Mouse (Mus musculus) limb, embryonic 12.5 days (tissue): ENCODE data around the gene Dync1i1. TPM values are rescaled to one million over a fixed set of nuclear protein-coding genes. Genes with fewer than 3 reads are reported as not detected.

Source experiments
- ATAC-seq: fragments of 200-750 bp; cut with Nextera tagmentation; 2 replicates; pipeline ENCODE4 v1.8.0; 2017; ENCODE audit warnings: low read depth, moderate TSS enrichment; ENCODE audit not compliant: insufficient number of reproducible peaks, insufficient read depth, low FRiP score, low TSS enrichment
- H3K27ac ChIP-seq: fragments of 300-500 bp; sonication (generic); 2 replicates; pipeline ENCODE4 v1.5.1; 2016; ENCODE audit warnings: mild to moderate bottlenecking, moderate library complexity
- H3K27me3 ChIP-seq: fragments of 300-500 bp; sonication (generic); 2 replicates; pipeline ENCODE4 v1.6.1; 2016; ENCODE audit warnings: mild to moderate bottlenecking, moderate library complexity
- H3K36me3 ChIP-seq: fragments of 300-500 bp; sonication (generic); 2 replicates; pipeline ENCODE4 v1.6.1; 2016; ENCODE audit warnings: mild to moderate bottlenecking, moderate library complexity
- H3K4me1 ChIP-seq: fragments of 300-500 bp; sonication (generic); replicated peaks from 2 replicates; pipeline ENCODE4 v1.6.1; 2016
- H3K4me2 ChIP-seq: fragments of 300-500 bp; sonication (generic); 2 replicates; pipeline ENCODE4 v1.6.1; 2016; ENCODE audit warnings: mild to moderate bottlenecking, moderate library complexity
- H3K4me3 ChIP-seq: fragments of 300-500 bp; sonication (generic); replicated peaks from 2 replicates; pipeline ENCODE4 v1.5.1; 2016; ENCODE audit warnings: mild to moderate bottlenecking
- H3K9ac ChIP-seq: fragments of 300-500 bp; sonication (generic); replicated peaks from 2 replicates; pipeline ENCODE4 v1.6.1; 2016; ENCODE audit warnings: mild to moderate bottlenecking, moderate library complexity
- H3K9me3 ChIP-seq: fragments of 300-500 bp; sonication (generic); 2 replicates; pipeline ENCODE4 v1.6.1; 2016; ENCODE audit warnings: mild to moderate bottlenecking, moderate library complexity
- WGBS: fragments of 180-500 bp; shearing (Covaris S2); methylation state at CpG from one replicate; pipeline ENCODE4 v1.1.7; 2016; 5-methylcytosine and 5-hydroxymethylcytosine counted together
- polyA plus RNA-seq: library from polyadenylated mRNA; unstranded; fragments of >200 nt; fragmentation: Nextera tagmentation; extraction: Ambion mirVana; gene quantifications from 2 replicates; pipeline ENCODE4 v1.2.1, GENCODE M21; 2016

Dync1i1 gene
- polyA plus RNA-seq, 1 experiment from 2014 or later = 10.9 TPM

GRCm38 (mm10) chr6:5969613-5970012, 244.2 kb downstream of the Dync1i1 start:
- WGBS = 79% methylated on average over 8 of the region's 8 CpGs

GRCm38 (mm10) chr6:5976241-5976640, 250.8 kb downstream of the Dync1i1 start:
- H3K4me1 ChIP-seq = peaks cover 12% of the 10 kb centered on the region
- H3K36me3 ChIP-seq = no peaks in the 10 kb centered on the region
- WGBS = 58% methylated on average over 4 of the region's 4 CpGs
- no peak overlapping the region for H3K4me2 ChIP-seq
- no peak overlapping the region for H3K4me3 ChIP-seq
- H3K9me3 ChIP-seq = no peaks in the 10 kb centered on the region
- ATAC-seq = no peak
- no peak overlapping the region for H3K9ac ChIP-seq
- H3K27me3 ChIP-seq = no peaks in the 10 kb centered on the region
- no peak overlapping the region; the same call in 1 of the 2 replicates for H3K27ac ChIP-seq

More at GRCm38 (mm10) chr6:5969613-5970012, 244.2 kb downstream of the Dync1i1 start:
- H3K9me3 ChIP-seq = no peaks in the 10 kb centered on the region
- H3K36me3 ChIP-seq = no peaks in the 10 kb centered on the region
- H3K9ac ChIP-seq = no peak overlapping the region
- no peak overlapping the region for H3K4me3 ChIP-seq
- no peak overlapping the region for H3K4me2 ChIP-seq
- no peaks in the 10 kb centered on the region; the same call in 1 of the 2 replicates for H3K27me3 ChIP-seq
- ATAC-seq = no peak; the same call in 1 of the 2 replicates
- H3K4me1 ChIP-seq = peaks cover 21% of the 10 kb centered on the region
- no peak overlapping the region for H3K27ac ChIP-seq

- no peaks in the 10 kb centered on the region for H3K27me3 ChIP-seq
- WGBS = 56% methylated on average over 15 of the region's 15 CpGs
- H3K27ac ChIP-seq = peak overlapping the region; percentile 23; the same call in 1 of the 2 replicates
- ATAC-seq = no peak
- no peaks in the 10 kb centered on the region for H3K36me3 ChIP-seq
- H3K4me1 ChIP-seq = peaks cover 12% of the 10 kb centered on the region
- H3K9ac ChIP-seq = no peak overlapping the region
- no peak overlapping the region for H3K4me3 ChIP-seq
- no peaks in the 10 kb centered on the region for H3K9me3 ChIP-seq
- H3K4me2 ChIP-seq = no peak overlapping the region
These were observed 251.9 kb downstream of the Dync1i1 start for GRCm38 (mm10) chr6:5977238-5977920.

GRCm38 (mm10) chr6:5991243-5991642, 265.8 kb downstream of the Dync1i1 start:
- peaks cover 31% of the 10 kb centered on the region for H3K4me1 ChIP-seq
- WGBS = 45% methylated on average over 6 of the region's 6 CpGs

GRCm38 (mm10) chr6:5991817-5992755, 266.6 kb downstream of the Dync1i1 start:
- 36% methylated on average over 25 of the region's 25 CpGs for WGBS
- H3K9me3 ChIP-seq = no peaks in the 10 kb centered on the region
- H3K27ac ChIP-seq = peak overlapping the region; percentile 54
- peak overlapping the region; percentile 24; the same call in 1 of the 2 replicates for H3K4me2 ChIP-seq
- no peak overlapping the region for H3K9ac ChIP-seq
- H3K4me1 ChIP-seq = peaks cover 31% of the 10 kb centered on the region
- ATAC-seq = 0 out of 2 replicates have a peak, but pooled peaks have one; percentile 56
- no peaks in the 10 kb centered on the region for H3K36me3 ChIP-seq
- no peaks in the 10 kb centered on the region; the same call in 1 of the 2 replicates for H3K27me3 ChIP-seq
- no peak overlapping the region for H3K4me3 ChIP-seq

More at GRCm38 (mm10) chr6:5991243-5991642, 265.8 kb downstream of the Dync1i1 start:
- H3K9me3 ChIP-seq = no peaks in the 10 kb centered on the region
- no peaks in the 10 kb centered on the region for H3K36me3 ChIP-seq
- H3K4me2 ChIP-seq = 0 out of 2 replicates have a peak overlapping the region, but pooled peaks have one; percentile 13
- H3K27ac ChIP-seq = peak overlapping the region; percentile 19; the same call in 1 of the 2 replicates
- H3K27me3 ChIP-seq = no peaks in the 10 kb centered on the region; the same call in 1 of the 2 replicates
- ATAC-seq = no peak
- H3K4me3 ChIP-seq = no peak overlapping the region
- H3K9ac ChIP-seq = no peak overlapping the region

GRCm38 (mm10) chr6:5993056-5993455, 267.6 kb downstream of the Dync1i1 start:
- no peaks in the 10 kb centered on the region for H3K36me3 ChIP-seq
- no peaks in the 10 kb centered on the region for H3K9me3 ChIP-seq
- H3K9ac ChIP-seq = no peak overlapping the region
- no peak overlapping the region for H3K4me3 ChIP-seq
- peaks cover 35% of the 10 kb centered on the region for H3K4me1 ChIP-seq
- H3K4me2 ChIP-seq = no peak overlapping the region
- ATAC-seq = no peak
- no peaks in the 10 kb centered on the region; the same call in 1 of the 2 replicates for H3K27me3 ChIP-seq
- 29% methylated on average over 7 of the region's 7 CpGs for WGBS
- H3K27ac ChIP-seq = 0 out of 2 replicates have a peak overlapping the region, but pooled peaks have one; percentile 31

GRCm38 (mm10) chr6:5997535-5997934, 272.1 kb downstream of the Dync1i1 start:
- Histone ChIP-seq H3K27me3 (no peaks in the 10 kb centered on the region; the same call in 1 of the 2 replicates), H3K4me2 (no peak overlapping the region), H3K4me1 (peaks cover 16% of the 10 kb centered on the region), H3K4me3 (no peak overlapping the region), H3K9me3 (no peaks in the 10 kb centered on the region), H3K27ac (no peak overlapping the region), H3K36me3 (no peaks in the 10 kb centered on the region), H3K9ac (no peak overlapping the region)
- 55% methylated on average over 6 of the region's 6 CpGs for WGBS
- no peak for ATAC-seq

GRCm38 (mm10) chr6:6002061-6002460, 276.6 kb downstream of the Dync1i1 start:
- no peak overlapping the region for H3K4me2 ChIP-seq
- peaks cover 13% of the 10 kb centered on the region; the same call in 1 of the 2 replicates for H3K4me1 ChIP-seq
- no peak overlapping the region for H3K27ac ChIP-seq
- no peaks in the 10 kb centered on the region for H3K9me3 ChIP-seq
- ATAC-seq = no peak
- H3K4me3 ChIP-seq = no peak overlapping the region
- WGBS = 88% methylated on average over 3 of the region's 3 CpGs
- no peaks in the 10 kb centered on the region for H3K27me3 ChIP-seq
- no peaks in the 10 kb centered on the region for H3K36me3 ChIP-seq
- no peak overlapping the region for H3K9ac ChIP-seq

- Histone ChIP-seq H3K36me3 (no peaks in the 10 kb centered on the region), H3K9ac (no peak overlapping the region), H3K9me3 (no peaks in the 10 kb centered on the region), H3K4me2 (no peak overlapping the region; the same call in 1 of the 2 replicates), H3K27ac (no peak overlapping the region), H3K4me3 (no peak overlapping the region), H3K4me1 (0 out of 2 replicates have a peak, but pooled peaks cover 9% of the 10 kb centered on the region), H3K27me3 (no peaks in the 10 kb centered on the region)
- 66% methylated on average over 12 of the region's 12 CpGs for WGBS
- no peak for ATAC-seq
These were observed 279.5 kb downstream of the Dync1i1 start for GRCm38 (mm10) chr6:6004756-6005485.

GRCm38 (mm10) chr6:6005762-6006431, 280.5 kb downstream of the Dync1i1 start:
- H3K27me3 ChIP-seq = no peaks in the 10 kb centered on the region
- 2% methylated on average over 42 of the region's 42 CpGs for WGBS
- ATAC-seq = peak; percentile 95
- H3K36me3 ChIP-seq = no peaks in the 10 kb centered on the region
- 0 out of 2 replicates have a peak, but pooled peaks cover 9% of the 10 kb centered on the region for H3K4me1 ChIP-seq
- no peaks in the 10 kb centered on the region for H3K9me3 ChIP-seq
- peak overlapping the region; percentile 48 for H3K4me3 ChIP-seq
- peak overlapping the region; percentile 80 for H3K4me2 ChIP-seq
- peak overlapping the region; percentile 68 for H3K27ac ChIP-seq
- peak overlapping the region; percentile 58 for H3K9ac ChIP-seq
